Mouse (Mus musculus) G1E (cell line): ENCODE measurements around the gene Cul7.

Source experiments
- CTCF ChIP-seq: IDR thresholded peaks from 2 replicates; pipeline ENCODE4 v1.5.1; 2012; ENCODE audit warnings: low read depth, low read length, inconsistent platforms, mixed read lengths
- GATA1 ChIP-seq: IDR thresholded peaks from 2 replicates; pipeline ENCODE4 v1.6.1; 2012; ENCODE audit warnings: borderline replicate concordance, low read length, inconsistent platforms, mixed read lengths
- GATA2 ChIP-seq: IDR thresholded peaks from 2 replicates; pipeline ENCODE4 v1.6.1; 2012; ENCODE audit warnings: low read depth, low read length, inconsistent platforms, borderline replicate concordance
- POLR2AphosphoS5 ChIP-seq: IDR thresholded peaks from 2 replicates; pipeline ENCODE4 v1.6.1; 2012; ENCODE audit warnings: low read depth, low read length, inconsistent platforms; ENCODE audit not compliant: insufficient replicate concordance
- TAL1 ChIP-seq: conservative IDR thresholded peaks from 2 replicates; pipeline ENCODE4 v1.6.1; 2012; ENCODE audit warnings: low read depth, low read length, inconsistent platforms, mixed read lengths

DNA sequence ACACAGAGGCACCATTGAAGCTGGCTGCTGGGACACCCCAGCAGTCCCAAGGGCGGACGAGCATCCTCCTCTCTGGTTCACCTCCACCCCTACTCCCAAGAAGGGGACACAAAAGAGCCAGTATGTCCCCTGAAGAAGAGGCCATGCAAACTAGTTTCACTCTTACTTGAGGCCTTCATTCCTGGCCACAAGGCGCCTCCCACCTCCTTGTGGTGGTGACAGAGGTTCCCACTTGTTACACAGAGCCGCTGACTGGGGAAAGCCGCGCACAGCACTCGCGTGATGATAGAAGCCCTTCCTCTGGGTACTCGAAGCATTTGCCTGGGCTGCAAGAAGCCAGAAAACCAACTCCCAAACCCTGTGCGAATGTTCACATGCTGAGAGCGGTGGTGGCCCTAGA lies 27.9 kb upstream of the Cul7 start:
- TF ChIP-seq CTCF: no peak
- TF ChIP-seq GATA1: no peak
- no peak for TF ChIP-seq POLR2AphosphoS5
- no peak for TF ChIP-seq GATA2
- no peak for TF ChIP-seq TAL1
